In the genomic region with DNA sequence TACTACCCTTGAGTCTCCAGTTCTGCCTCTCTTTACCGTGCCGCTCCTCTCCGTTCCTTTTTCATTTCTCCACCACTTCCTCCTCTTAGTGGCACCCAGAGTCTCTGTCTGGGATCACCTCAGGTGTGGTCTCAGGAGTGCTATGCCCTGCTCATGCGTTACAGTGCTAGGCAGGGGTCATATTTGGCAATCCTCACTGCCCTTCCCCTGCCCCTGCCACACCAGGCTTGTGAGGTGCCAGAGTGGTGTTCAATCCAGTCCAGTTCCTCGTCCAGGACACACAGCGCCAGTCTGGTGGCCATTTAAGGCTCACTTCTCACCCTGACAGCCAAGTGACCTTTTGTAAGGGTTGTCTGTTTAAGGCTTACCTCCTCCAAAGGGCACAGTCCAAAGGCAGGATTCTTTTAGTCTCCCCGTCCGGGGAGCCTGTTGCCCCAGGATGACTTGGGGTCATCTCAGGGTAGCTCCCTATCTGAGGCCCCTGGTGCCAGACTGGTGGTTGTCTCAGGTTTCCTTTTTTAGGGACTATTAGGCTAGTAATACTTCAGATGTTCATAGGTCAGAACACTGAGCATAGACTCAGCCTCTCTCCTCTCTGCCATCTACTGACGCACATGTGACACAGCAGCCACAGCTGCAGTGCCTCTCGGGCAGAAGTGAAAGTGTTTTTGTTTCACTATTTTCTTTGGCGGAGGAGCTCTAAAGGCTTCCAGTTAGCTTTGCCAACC, we compare ENCODE assay signal across 8 mouse cellular contexts. TPM values are rescaled to one million over a fixed set of nuclear protein-coding genes. Genes with fewer than 3 reads are reported as not detected.
DNase-seq lines count a peak whose midpoint lies in the region; ATAC-seq and TF ChIP-seq lines count a peak whose summit lies in the region.

No protein-coding gene starts in this region.

- H3K27me3 ChIP-seq in MEL (ENCODE audit: control insufficient read depth in 1 of 2, insufficient read depth in 2 of 2, low read length in 2 of 2) = no peaks in the 10 kb centered on the region
- no peaks in the 10 kb centered on the region for H3K27me3 ChIP-seq in embryonic facial prominence, embryonic 13.5 days
- H3K27me3 ChIP-seq in heart, postnatal 0 days (ENCODE audit: control insufficient read depth, insufficient read depth, low read length) = no peaks in the 10 kb centered on the region
- H3K27me3 ChIP-seq in liver, embryonic 14.5 days (ENCODE audit: control insufficient read depth, insufficient read depth, low read length) = no peaks in the 10 kb centered on the region
- no peaks in the 10 kb centered on the region for H3K27me3 ChIP-seq in neural tube, embryonic 14.5 days (ENCODE audit: control insufficient read depth, insufficient read depth, low read length)

- peak overlapping the region; percentile 32; the same call in 1 of the 2 replicates for H3K4me2 ChIP-seq in embryonic facial prominence, embryonic 13.5 days
- H3K4me2 ChIP-seq in heart, postnatal 0 days (ENCODE audit: low read depth, low read length) = peak overlapping the region; percentile 55
- 0 out of 2 replicates have a peak overlapping the region, but pooled peaks have one; percentile 20 for H3K4me2 ChIP-seq in liver, embryonic 14.5 days (ENCODE audit: low read depth)
- no peak overlapping the region; the same call in 1 of the 2 replicates for H3K4me2 ChIP-seq in neural tube, embryonic 14.5 days (ENCODE audit: low read depth, low read length)

- no peak for ATAC-seq in embryonic facial prominence, embryonic 13.5 days (ENCODE audit: insufficient number of reproducible peaks, insufficient read depth, low FRiP score, low TSS enrichment, low read depth)
- ATAC-seq in heart, postnatal 0 days (ENCODE audit: insufficient read depth, low read depth) = peak; percentile 51; the same call in 1 of the 2 replicates
- ATAC-seq in liver, embryonic 14.5 days (ENCODE audit: insufficient read depth) = no peak; the same call in 1 of the 2 replicates
- ATAC-seq in neural tube, embryonic 14.5 days (ENCODE audit: low read depth) = peak; percentile 86; the same call in 1 of the 2 replicates

- H3K79me2 ChIP-seq in MEL (ENCODE audit: control insufficient read depth, insufficient read depth, low read length, poor library complexity) = no peaks in the 10 kb centered on the region

- H3K36me3 ChIP-seq in MEL (ENCODE audit: control insufficient read depth in 1 of 2, insufficient read depth in 2 of 2, low read length in 2 of 2) = no peaks in the 10 kb centered on the region
- no peaks in the 10 kb centered on the region for H3K36me3 ChIP-seq in embryonic facial prominence, embryonic 13.5 days
- H3K36me3 ChIP-seq in heart, postnatal 0 days (replicated peaks; ENCODE audit: control insufficient read depth, insufficient read depth, low read length) = no peaks in the 10 kb centered on the region
- no peaks in the 10 kb centered on the region for H3K36me3 ChIP-seq in liver, embryonic 14.5 days (replicated peaks; ENCODE audit: control insufficient read depth, insufficient read depth, low read depth)
- H3K36me3 ChIP-seq in neural tube, embryonic 14.5 days (ENCODE audit: control insufficient read depth, insufficient read depth, low read length) = no peaks in the 10 kb centered on the region

- TF ChIP-seq CTCF in MEL (IDR thresholded peaks at IDR 0.05 in 2 of 3, conservative IDR thresholded peaks at IDR 0.05 in 1 of 3; ENCODE audit: control insufficient read depth in 1 of 3, insufficient read depth in 1 of 3, low read depth in 2 of 3, low read length in 3 of 3, poor library complexity in 1 of 3, severe bottlenecking in 1 of 3) = peak; percentile 23 to 37 (median 30); a peak in 4 of 6 replicates
- peak; percentile 56 for TF ChIP-seq CTCF in heart, postnatal 0 days (IDR thresholded peaks at IDR 0.05; ENCODE audit: low read depth)
- peak; percentile 37; the same call in 1 of the 2 replicates for TF ChIP-seq CTCF in liver, embryonic 14.5 days (IDR thresholded peaks at IDR 0.05; ENCODE audit: low read depth)

- no peak for TF ChIP-seq POLR2A in MEL (IDR thresholded peaks at IDR 0.05; ENCODE audit: control insufficient read depth in 1 of 2, insufficient read depth in 1 of 2, low read depth in 1 of 2, low read length in 2 of 2, poor library complexity in 1 of 2)

- no peaks in the 10 kb centered on the region for H3K9me3 ChIP-seq in MEL (replicated peaks; ENCODE audit: insufficient read depth, low read length)
- H3K9me3 ChIP-seq in embryonic facial prominence, embryonic 13.5 days = no peaks in the 10 kb centered on the region
- H3K9me3 ChIP-seq in heart, postnatal 0 days (replicated peaks; ENCODE audit: control insufficient read depth, low read length) = no peaks in the 10 kb centered on the region
- H3K9me3 ChIP-seq in liver, embryonic 14.5 days (ENCODE audit: control insufficient read depth, low read length) = no peaks in the 10 kb centered on the region
- H3K9me3 ChIP-seq in neural tube, embryonic 14.5 days (ENCODE audit: control insufficient read depth, low read length) = no peaks in the 10 kb centered on the region

- 60% methylated on average over 11 of the region's 11 CpGs for WGBS in embryonic facial prominence, embryonic 13.5 days
- 60% methylated on average over 11 of the region's 11 CpGs for WGBS in heart, postnatal 0 days
- WGBS in liver, embryonic 14.5 days (ENCODE audit: insufficient replicate concordance) = 52% methylated on average over 11 of the region's 11 CpGs
- 70% methylated on average over 11 of the region's 11 CpGs for WGBS in neural tube, embryonic 14.5 days

- TF ChIP-seq RAD21 in MEL (IDR thresholded peaks at IDR 0.05; ENCODE audit: low read depth, low read length) = peak; percentile 7; the same call in 1 of the 2 replicates

- peak overlapping the region; percentile 24; the same call in 1 of the 2 replicates for H3K9ac ChIP-seq in MEL (ENCODE audit: control insufficient read depth, low read depth, low read length, poor library complexity, severe bottlenecking)
- no peak overlapping the region for H3K9ac ChIP-seq in embryonic facial prominence, embryonic 13.5 days
- H3K9ac ChIP-seq in heart, postnatal 0 days (replicated peaks; ENCODE audit: low read depth, low read length) = no peak overlapping the region
- H3K9ac ChIP-seq in liver, embryonic 14.5 days (replicated peaks) = no peak overlapping the region
- no peak overlapping the region for H3K9ac ChIP-seq in neural tube, embryonic 14.5 days (replicated peaks; ENCODE audit: low read depth, low read length)

- H3K27ac ChIP-seq in MEL (ENCODE audit: control insufficient read depth, low read depth, low read length) = no peak overlapping the region
- no peak overlapping the region for H3K27ac ChIP-seq in embryonic facial prominence, embryonic 13.5 days
- no peak overlapping the region for H3K27ac ChIP-seq in heart, postnatal 0 days (ENCODE audit: low read depth)
- no peak overlapping the region for H3K27ac ChIP-seq in liver, embryonic 14.5 days
- H3K27ac ChIP-seq in neural tube, embryonic 14.5 days (ENCODE audit: low read depth, low read length) = no peak overlapping the region

- DNase-seq in 3T3-L1 (ENCODE audit: low read depth, low spot score) (peak; percentile 68), MEL (ENCODE audit: low read depth, low spot score) (peak; percentile 38)
- peak; percentile 37 for DNase-seq in heart, postnatal 0 days (ENCODE audit: low spot score)
- DNase-seq in kidney, postnatal 25 days = peak; percentile 32 to 64
- DNase-seq in liver, embryonic 14.5 days (ENCODE audit: low read depth in 3 of 3, low spot score in 3 of 3) = no peak
- no peak for DNase-seq in thymus, postnatal 10 days (ENCODE audit: low spot score in 2 of 2)

- no peak for TF ChIP-seq EP300 in MEL (IDR thresholded peaks at IDR 0.05; ENCODE audit: low read depth in 1 of 2, low read length in 2 of 2)
- no peak for TF ChIP-seq EP300 in heart, postnatal 0 days (IDR thresholded peaks at IDR 0.05; ENCODE audit: low read depth)
- TF ChIP-seq EP300 in liver, embryonic 14.5 days (IDR thresholded peaks at IDR 0.05; ENCODE audit: low read depth) = no peak

- no peaks in the 10 kb centered on the region for H3K4me1 ChIP-seq in MEL (ENCODE audit: control insufficient read depth in 1 of 2, insufficient read depth in 2 of 2, low read length in 2 of 2)
- H3K4me1 ChIP-seq in embryonic facial prominence, embryonic 13.5 days = no peaks in the 10 kb centered on the region; the same call in 1 of the 2 replicates
- no peaks in the 10 kb centered on the region for H3K4me1 ChIP-seq in heart, postnatal 0 days (ENCODE audit: control insufficient read depth, insufficient read depth)
- H3K4me1 ChIP-seq in liver, embryonic 14.5 days (replicated peaks; ENCODE audit: control insufficient read depth in 2 of 2, insufficient read depth in 2 of 2, low read length in 1 of 2) = no peaks in the 10 kb centered on the region
- H3K4me1 ChIP-seq in neural tube, embryonic 14.5 days (ENCODE audit: control insufficient read depth, insufficient read depth, low read length) = no peaks in the 10 kb centered on the region

- H3K4me3 ChIP-seq in MEL (ENCODE audit: control insufficient read depth in 1 of 2, insufficient read depth in 1 of 2, low read depth in 2 of 2, low read length in 2 of 2) = peak overlapping the region; percentile 53 to 82
- H3K4me3 ChIP-seq in embryonic facial prominence, embryonic 13.5 days = no peak overlapping the region
- peak overlapping the region; percentile 40 for H3K4me3 ChIP-seq in heart, postnatal 0 days (ENCODE audit: low read depth, low read length)
- peak overlapping the region; percentile 12 to 14; a peak in 2 of 4 replicates for H3K4me3 ChIP-seq in liver, embryonic 14.5 days (ENCODE audit: insufficient read depth in 1 of 2, low read depth in 2 of 2, low read length in 2 of 2)
- no peak overlapping the region for H3K4me3 ChIP-seq in neural tube, embryonic 14.5 days (ENCODE audit: low read depth, low read length)

TF ChIP-seq in MEL, 35 proteins besides CTCF, POLR2A, EP300 and RAD21:
- peak; percentile 36 for TF ChIP-seq SMC3 (IDR thresholded peaks at IDR 0.05; ENCODE audit: low read depth, low read length)
- no peak for TF ChIP-seq NELFE (IDR thresholded peaks at IDR 0.05; ENCODE audit: low read depth, low read length)
- peak; percentile 20; the same call in 1 of the 2 replicates for TF ChIP-seq USF1 (IDR thresholded peaks at IDR 0.05; ENCODE audit: low read depth, low read length)
- TF ChIP-seq KAT2A (conservative IDR thresholded peaks at IDR 0.05; ENCODE audit: low read depth, low read length) = no peak
TF ChIP-seq in MEL: peak in this region for 2.

RNA-seq across cellular contexts. Expression of a gene that starts 36.5 kb away (rescaled TPM):
- not detected in 2 replicates for total RNA-seq in MEL (2012; rRNA removed)
- polyA plus RNA-seq in MEL (2012; ENCODE audit: insufficient read depth in 1 of 2, insufficient read length in 2 of 2, low read depth in 1 of 2, low replicate concordance in 2 of 2, missing spikeins in 1 of 2) = not detected
- polyA plus RNA-seq in embryonic facial prominence, embryonic 13.5 days (2015; fragmentation: Nextera tagmentation; extraction: Ambion mirVana) = not detected in 2 replicates
- not detected in 2 replicates for total RNA-seq in heart, postnatal 0 days (2014; rRNA removed; ENCODE audit: low replicate concordance)
- not detected in 2 replicates for polyA plus RNA-seq in heart, postnatal 0 days (2015; fragmentation: Nextera tagmentation; extraction: Ambion mirVana)
- not detected in 2 replicates for polyA plus RNA-seq in liver, embryonic 14.5 days (2012; rRNA removed)
- polyA plus RNA-seq in liver, embryonic 14.5 days (2014; fragmentation: Nextera tagmentation; extraction: Ambion mirVana) = not detected in 2 replicates
- not detected in 2 replicates for polyA plus RNA-seq in neural tube, embryonic 14.5 days (2014; fragmentation: Nextera tagmentation; extraction: Ambion mirVana)

Comparison
In these comparisons a context has a peak if more than half of its experiments do, and no peak if none do; other contexts are left out.
1. DNase-seq: peak in 3T3-L1 (single experiment), MEL (single experiment), heart, postnatal 0 days (single experiment) and kidney, postnatal 25 days (2 of 2); none in liver, embryonic 14.5 days (0 of 3) and thymus, postnatal 10 days (0 of 2).
2. H3K4me3 ChIP-seq: peak in MEL (2 of 2), heart, postnatal 0 days (single experiment) and liver, embryonic 14.5 days (2 of 2); none in embryonic facial prominence, embryonic 13.5 days (single experiment) and neural tube, embryonic 14.5 days (single experiment).
3. ATAC-seq: peak in heart, postnatal 0 days (single experiment) and neural tube, embryonic 14.5 days (single experiment); none in embryonic facial prominence, embryonic 13.5 days (single experiment) and liver, embryonic 14.5 days (single experiment).
4. Peak in every context shown above with its lines, with median percentiles within 50 percentile points of each other: CTCF ChIP-seq.